Mouse (Mus musculus): Measurements from ENCODE around the gene Cxcl10.

DNA sequence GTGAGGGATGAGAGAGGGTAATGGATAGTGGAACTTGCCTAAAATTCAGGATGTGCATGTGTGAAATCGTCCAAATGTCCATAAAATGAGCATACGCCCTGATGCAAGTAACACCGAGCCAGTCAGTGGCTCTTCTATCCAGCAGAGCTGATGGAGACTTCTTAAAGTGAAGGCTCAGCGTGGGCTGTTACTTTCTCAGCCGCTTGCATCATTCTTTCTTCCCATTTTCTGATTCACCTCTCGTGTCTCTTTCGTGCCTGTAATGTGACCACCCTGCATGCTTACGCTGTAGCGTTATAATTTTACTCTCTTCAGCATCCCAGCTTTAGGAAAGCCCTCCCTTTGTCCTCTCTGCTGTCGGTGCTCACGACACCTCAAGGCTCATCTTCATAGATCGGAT lies 17.6 kb downstream of the Cxcl10 start:
- TF ChIP-seq POLR2A (IDR thresholded peaks at IDR 0.05; ENCODE audit: insufficient read depth, low read depth, low read length) (no peak), EP300 (IDR thresholded peaks at IDR 0.05; ENCODE audit: insufficient read depth, low read depth, low read length) (no peak)

Data from heart, adult 2 months (tissue).